In genomic region chr11:76614246-76614645, GRCm38 (mm10) we compare ENCODE assay signal across 24 mouse cellular contexts. TPM values are rescaled to one million over a fixed set of nuclear protein-coding genes. Genes with fewer than 3 reads are reported as not detected.
DNase-seq lines count a peak whose midpoint lies in the region; TF ChIP-seq lines count a peak whose summit lies in the region.
"Had no signal": no experiment of that assay in that cellular context is flagged by ENCODE, and none has a peak within 500 bp of the region (broad histone marks: within the 10 kb centered on the region; RNA-seq: fewer than 3 reads in every experiment).

No protein-coding gene starts in this region.

- H3K36me3 ChIP-seq in E14TG2a.4 (ENCODE audit: insufficient read depth, low read length) (peaks cover 58% of the 10 kb centered on the region), ES-Bruce4 (ENCODE audit: control insufficient read depth, insufficient read depth, low read length, poor library complexity, severe bottlenecking) (peaks cover 5% of the 10 kb centered on the region)
- H3K36me3 ChIP-seq: forebrain, embryonic 10.5 days; heart, embryonic 12.5 days; heart, embryonic 15.5 days; hindbrain, embryonic 10.5 days; hindbrain, embryonic 13.5 days had no signal

- H3K4me3 ChIP-seq in E14TG2a.4 (replicated peaks; ENCODE audit: low read length) (peak overlapping the region; percentile 10; the same call in 1 of the 2 replicates), ES-Bruce4 (ENCODE audit: low read depth, low read length) (no peak overlapping the region)
- H3K4me3 ChIP-seq: forebrain, embryonic 10.5 days; forebrain, embryonic 13.5 days; gastrocnemius, adult 2 months; heart, embryonic 12.5 days; heart, embryonic 15.5 days; hindbrain, embryonic 10.5 days; hindbrain, embryonic 13.5 days had no signal

- TF ChIP-seq POLR2A in ES-Bruce4 (IDR thresholded peaks at IDR 0.05; ENCODE audit: insufficient read depth, low read length) = no peak

- no peaks in the 10 kb centered on the region for H3K27me3 ChIP-seq in E14TG2a.4 (ENCODE audit: insufficient read depth, low read length)
- no peaks in the 10 kb centered on the region for H3K27me3 ChIP-seq in ES-Bruce4 (ENCODE audit: control insufficient read depth, insufficient read depth, low read length, poor library complexity, severe bottlenecking)
- H3K27me3 ChIP-seq: heart, embryonic 15.5 days; hindbrain, embryonic 13.5 days had no signal

- TF ChIP-seq CTCF in E14TG2a.4 (conservative IDR thresholded peaks at IDR 0.05; ENCODE audit: low read length) (no peak), ES-Bruce4 (IDR thresholded peaks at IDR 0.05; ENCODE audit: low read depth, low read length) (no peak)

- no peak for TF ChIP-seq EP300 in ES-Bruce4 (IDR thresholded peaks at IDR 0.05; ENCODE audit: insufficient read depth, low read depth, low read length)

- H3K9ac ChIP-seq in ES-Bruce4 (ENCODE audit: low read depth, poor library complexity, severe bottlenecking) = 0 out of 2 replicates have a peak overlapping the region, but pooled peaks have one; percentile 34
- H3K9ac ChIP-seq: heart, embryonic 12.5 days; heart, embryonic 15.5 days had no signal

- H3K9me3 ChIP-seq in E14TG2a.4 (ENCODE audit: low read length) (peaks cover 3% of the 10 kb centered on the region; the same call in 1 of the 2 replicates), ES-Bruce4 (replicated peaks; ENCODE audit: control insufficient read depth, insufficient read depth, low read length, poor library complexity, severe bottlenecking) (peaks cover 6% of the 10 kb centered on the region)
- H3K9me3 ChIP-seq: forebrain, embryonic 10.5 days; forebrain, embryonic 13.5 days; heart, embryonic 12.5 days; heart, embryonic 15.5 days; hindbrain, embryonic 10.5 days; hindbrain, embryonic 13.5 days had no signal

- DNase-seq in NIH3T3 (ENCODE audit: low read depth) = peak; percentile 16
- DNase-seq in B cell, adult 2 months = no peak
- no peak for DNase-seq in kidney, postnatal 25 days
- DNase-seq in frontal cortex, postnatal 36 days (ENCODE audit: low spot score in 2 of 2) = no peak
- DNase-seq: adrenal gland, postnatal 10 days; adrenal gland, postnatal 36 days; cerebellum, adult 18-20 months; cerebellum, adult 9-10 months; cerebellum, postnatal 14 days; gastrocnemius, adult 2 months; gastrocnemius, postnatal 14 days; heart, adult 11 months; heart, postnatal 10 days; heart, postnatal 36 days had no signal

- H3K4me1 ChIP-seq in E14TG2a.4 (replicated peaks; ENCODE audit: low read depth, low read length) (peaks cover 41% of the 10 kb centered on the region), ES-Bruce4 (ENCODE audit: control insufficient read depth, insufficient read depth, low read length) (peaks cover 4% of the 10 kb centered on the region)

- peak overlapping the region; percentile 73 for H3K27ac ChIP-seq in ES-Bruce4 (ENCODE audit: insufficient read depth, low read length)
- H3K27ac ChIP-seq: forebrain, embryonic 10.5 days; forebrain, embryonic 13.5 days; gastrocnemius, adult 2 months; heart, embryonic 15.5 days; hindbrain, embryonic 10.5 days had no signal

RNA-seq across cellular contexts. Expression of gene Abr, which starts 7.9 kb away (rescaled TPM):
- 28.1 and 30.6 TPM in 2 replicates for polyA plus RNA-seq in ES-Bruce4 (2011; ENCODE audit: insufficient read depth, insufficient read length, low read depth, missing spikeins)

RNA-seq across cellular contexts. Expression of gene Bhlha9, which starts 58.0 kb away (rescaled TPM):
- not detected in 2 replicates for polyA plus RNA-seq in ES-Bruce4 (2011; ENCODE audit: insufficient read depth, insufficient read length, low read depth, missing spikeins)
- polyA plus RNA-seq: embryonic facial prominence, embryonic 11.5 days; forebrain, embryonic 10.5 days; intestine, postnatal 0 days had no signal
